Mouse (Mus musculus) frontal cortex, adult (tissue): ENCODE measurements around the gene Sv2b.
"Not testable (repeated sequence)": the region's sequence is repeated elsewhere in the genome, so short reads cannot be mapped to it uniquely, and the experiment has no call there.

Experiments
- ATAC-seq: cut with Nextera tagmentation; 2 replicates; pipeline ENCODE4 v1.9.2; 2017; ENCODE audit warnings: mild to moderate bottlenecking, moderate library complexity, mixed read lengths; ENCODE audit not compliant: low TSS enrichment

Gene Sv2b

DNA sequence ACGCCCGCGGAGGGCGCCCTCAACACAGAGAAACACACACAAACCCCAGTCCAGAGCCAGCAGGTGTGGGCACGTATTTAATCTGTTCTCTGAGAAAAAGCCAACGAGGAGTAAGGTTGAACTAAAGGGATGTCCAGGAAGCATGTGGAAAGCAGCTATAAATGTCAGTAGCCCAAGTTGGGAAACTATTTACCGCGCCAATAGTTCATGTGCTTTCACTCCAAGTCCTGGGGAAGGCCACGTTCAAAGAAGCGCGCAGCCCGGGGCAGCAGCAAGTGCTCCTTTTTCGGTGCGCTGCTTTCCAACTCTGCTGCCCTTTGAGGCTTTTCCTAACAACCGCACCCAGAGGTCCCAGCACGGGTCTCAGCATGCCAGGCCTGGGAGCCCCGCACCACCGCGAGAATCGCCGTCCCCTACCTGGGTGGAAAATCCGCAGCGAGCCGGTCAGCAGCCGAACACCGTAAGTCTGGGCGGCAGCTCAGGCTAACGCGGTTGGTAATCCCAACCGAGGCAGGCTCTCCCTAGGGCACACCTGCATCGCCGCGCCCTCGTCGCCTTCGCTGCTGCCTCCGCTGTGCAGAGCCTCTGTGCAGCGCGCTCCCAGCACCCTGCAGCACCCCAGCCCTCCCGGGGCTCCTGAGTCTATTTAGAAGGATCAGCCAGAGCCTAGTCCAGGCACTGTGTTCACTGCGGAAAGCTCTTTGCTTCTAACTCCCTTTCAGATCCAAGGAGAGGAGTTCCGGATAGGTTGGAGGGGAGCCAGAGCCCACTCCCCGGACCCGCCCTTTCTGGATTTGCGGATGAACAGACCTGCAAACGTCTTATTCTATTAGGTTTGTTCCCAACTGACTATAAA is at the start of gene Sv2b:
Sv2b (minus strand) TSS at position 806 of the 856 bp plus-strand sequence.
- peak; percentile 67 for ATAC-seq

DNA sequence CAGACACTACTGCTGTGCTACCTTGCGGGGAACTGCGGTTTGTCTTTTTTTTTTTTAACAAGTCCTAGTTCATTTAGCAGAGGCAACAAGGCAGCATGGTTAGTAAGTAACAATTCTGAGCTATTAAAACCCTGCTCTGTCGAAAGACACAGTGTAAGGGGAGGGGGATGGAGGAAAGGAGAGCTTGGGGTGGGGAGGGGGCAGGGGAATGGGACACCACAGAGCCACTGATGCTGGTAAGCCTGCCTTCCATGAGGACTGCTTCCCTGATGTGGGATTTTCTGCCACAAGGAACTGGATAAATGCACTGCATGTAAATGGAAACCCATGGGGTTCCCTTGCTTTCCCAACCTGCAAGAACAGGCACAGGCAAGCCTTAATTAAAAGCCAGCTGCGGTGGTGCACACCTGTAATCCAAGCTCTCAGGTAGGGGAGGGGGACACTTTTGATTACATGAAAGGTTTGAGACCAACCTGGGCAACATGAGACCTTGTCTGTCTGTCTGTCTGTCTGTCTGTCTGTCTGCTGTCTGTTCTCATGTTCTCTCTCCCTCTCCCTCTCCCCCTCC is 49.3 kb upstream of the Sv2b start:
- ATAC-seq = no peak

DNA sequence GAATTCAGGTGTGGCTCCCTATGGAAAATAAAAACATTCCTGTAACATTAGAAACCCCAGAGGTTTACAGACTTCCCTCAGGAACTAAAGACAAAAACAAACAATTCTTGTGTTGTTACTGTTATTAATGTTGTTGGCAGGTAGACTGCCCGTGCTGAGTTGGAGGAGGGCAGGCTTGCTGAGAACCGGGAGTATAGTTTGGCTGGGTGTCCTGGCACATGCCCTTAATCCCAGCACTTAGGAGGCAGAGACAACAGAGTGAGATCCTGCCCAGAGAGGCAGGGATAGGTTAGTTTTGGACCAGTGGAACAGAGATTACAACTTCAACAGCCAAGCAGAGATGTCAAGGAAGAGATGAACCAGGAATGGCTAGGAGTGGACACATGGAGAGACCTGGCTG is 46.5 kb upstream of the Sv2b start:
- no peak for ATAC-seq

DNA sequence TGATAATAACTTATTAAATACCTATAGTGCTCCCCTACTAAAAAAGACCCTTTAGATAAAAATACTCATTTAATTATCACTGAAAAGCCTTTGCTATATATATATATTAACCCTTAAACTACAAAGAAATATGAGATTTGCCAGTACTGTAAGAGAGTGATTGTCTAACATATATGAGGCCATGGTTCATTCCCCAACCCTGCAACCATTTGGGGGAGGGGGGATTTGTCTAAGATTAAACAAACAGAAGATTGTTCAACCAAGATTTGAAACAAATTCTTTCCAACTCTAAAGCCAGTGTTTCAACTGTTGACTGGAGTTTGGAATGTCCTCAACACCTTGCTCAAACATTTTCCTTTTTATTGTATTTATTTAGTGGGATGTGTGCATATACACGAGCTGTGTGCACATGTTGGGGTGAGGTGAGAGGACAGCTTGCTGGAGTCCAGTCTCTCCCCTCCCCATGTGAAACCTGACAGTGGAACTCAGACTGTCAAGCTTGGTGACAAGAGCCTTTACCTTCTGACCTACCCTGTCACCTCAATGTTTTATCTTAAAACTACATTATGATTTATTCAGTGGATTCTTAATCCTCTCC is 43.8 kb upstream of the Sv2b start:
- no peak for ATAC-seq

DNA sequence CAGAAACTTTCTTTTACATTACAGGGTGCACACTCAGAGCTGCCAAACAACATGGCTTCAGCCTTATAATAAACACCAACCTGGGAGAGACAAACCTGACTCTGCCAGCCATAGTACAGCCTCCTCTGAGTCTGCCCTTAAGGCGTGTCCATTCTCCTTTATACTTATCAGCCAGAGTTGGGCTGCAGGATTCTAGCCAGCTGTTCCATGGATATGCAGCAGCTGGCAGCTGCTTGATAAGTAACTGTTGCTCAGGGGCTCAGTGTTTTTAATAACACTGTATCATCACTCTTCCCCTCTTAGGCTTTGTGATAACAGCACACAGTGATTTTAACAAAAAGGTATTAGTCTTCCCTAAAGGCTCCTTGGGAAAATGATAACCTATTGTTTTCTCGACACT is 41.1 kb upstream of the Sv2b start:
- no peak for ATAC-seq

DNA sequence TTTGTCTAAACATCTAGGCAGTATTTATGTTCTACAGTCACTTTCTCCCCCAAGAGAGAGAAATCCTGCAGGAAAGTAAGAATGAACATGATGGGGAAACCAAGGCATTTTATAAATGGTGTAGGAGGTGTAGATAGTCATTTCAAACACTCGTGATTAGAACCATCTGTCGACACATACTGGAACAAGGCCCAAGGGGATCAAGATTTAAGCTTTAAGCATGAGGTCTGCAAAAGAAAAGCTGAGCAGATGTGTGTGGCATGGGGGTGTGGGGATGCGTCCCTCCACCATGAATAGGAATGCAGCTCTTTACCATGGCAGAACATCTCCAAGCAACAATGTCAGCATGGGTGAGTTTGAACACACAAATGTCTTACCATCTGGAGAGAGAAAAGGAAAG is 23.2 kb upstream of the Sv2b start:
- peak; percentile 55 for ATAC-seq

DNA sequence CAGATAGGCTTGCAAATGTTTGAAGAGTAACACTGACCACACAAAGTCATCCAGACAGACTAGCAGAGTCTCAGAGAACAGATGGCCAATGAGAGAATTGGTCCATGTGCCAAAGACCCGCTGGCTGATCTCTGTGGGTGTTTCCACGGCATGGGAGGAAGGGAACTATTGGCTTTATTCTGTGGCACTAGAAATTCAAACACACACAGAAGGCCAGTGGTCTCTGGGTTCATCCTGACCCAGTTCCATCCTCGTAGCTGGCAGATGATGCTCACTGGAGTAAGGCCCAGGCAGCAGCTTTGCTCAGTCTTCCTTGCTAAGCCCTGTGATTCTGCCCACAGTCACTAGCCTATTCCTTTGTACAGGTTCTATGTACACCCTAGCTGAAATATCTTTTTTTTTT is 20.7 kb upstream of the Sv2b start:
- peak; percentile 56 for ATAC-seq

DNA sequence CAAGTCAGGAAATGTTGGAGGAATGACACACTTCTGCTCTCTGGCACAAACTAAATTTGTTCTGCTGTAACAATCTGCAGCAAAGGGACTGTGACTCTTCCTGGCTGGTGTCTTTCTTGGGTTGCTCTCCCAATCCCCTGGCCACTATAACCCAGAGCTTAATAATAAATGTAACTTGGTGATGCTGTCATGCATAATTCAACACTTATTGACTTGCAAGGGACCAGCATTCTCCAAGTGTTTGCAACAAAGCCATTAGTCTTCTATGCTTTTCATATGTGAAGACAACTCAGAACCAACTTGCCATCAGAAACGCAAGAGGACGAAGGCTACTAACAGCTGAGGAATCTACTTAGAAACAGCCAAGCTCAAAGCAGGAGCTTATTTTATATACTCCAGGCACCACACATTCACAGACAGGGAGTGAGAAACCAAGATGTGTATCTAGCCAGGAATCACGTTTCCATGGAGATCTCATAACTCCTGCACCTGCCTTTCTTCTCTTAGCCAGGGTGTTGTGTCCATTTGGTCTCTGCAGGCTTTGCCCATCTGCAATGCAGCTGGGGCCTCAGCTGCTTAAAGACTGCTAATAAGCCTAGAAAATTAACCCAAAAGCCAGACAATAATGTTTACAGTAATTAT is 19.8 kb upstream of the Sv2b start:
- ATAC-seq = peak; percentile 93

DNA sequence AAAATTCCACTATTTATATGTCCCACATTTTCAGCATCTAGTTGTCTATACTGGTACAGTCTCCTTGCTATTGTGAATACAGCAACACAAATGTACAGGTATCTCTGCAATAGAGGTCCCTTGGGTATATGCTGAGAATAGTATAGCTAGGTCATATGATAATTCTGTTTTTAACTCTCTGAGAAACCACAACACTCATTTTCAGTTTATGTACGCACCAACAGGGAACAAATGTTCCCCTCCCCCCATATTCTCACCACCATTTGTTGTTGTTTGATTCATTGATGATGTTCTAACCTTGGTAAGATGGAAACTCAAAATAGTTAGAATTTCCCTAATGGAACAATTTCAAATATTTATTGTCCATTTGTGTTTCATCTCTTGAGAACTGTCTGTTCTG is 16.2 kb upstream of the Sv2b start:
- ATAC-seq = no peak

DNA sequence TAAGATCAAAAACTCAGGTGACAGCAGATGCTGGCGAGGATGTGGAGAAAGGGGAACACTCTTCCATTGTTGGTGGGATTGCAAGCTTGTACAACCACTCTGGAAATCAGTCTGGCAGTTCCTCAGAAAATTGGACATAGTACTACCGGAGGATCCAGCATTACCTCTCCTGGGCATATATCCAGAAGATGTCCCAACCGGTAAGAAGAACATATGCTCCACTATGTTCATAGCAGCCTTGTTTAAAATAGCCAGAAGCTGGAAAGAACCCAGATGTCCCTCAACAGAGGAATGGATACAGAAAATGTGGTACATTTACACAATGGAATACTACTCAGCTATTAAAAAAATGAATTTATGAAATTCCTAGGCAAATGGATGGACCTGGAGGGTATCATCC is 13.7 kb upstream of the Sv2b start:
- not testable (repeated sequence) for ATAC-seq

DNA sequence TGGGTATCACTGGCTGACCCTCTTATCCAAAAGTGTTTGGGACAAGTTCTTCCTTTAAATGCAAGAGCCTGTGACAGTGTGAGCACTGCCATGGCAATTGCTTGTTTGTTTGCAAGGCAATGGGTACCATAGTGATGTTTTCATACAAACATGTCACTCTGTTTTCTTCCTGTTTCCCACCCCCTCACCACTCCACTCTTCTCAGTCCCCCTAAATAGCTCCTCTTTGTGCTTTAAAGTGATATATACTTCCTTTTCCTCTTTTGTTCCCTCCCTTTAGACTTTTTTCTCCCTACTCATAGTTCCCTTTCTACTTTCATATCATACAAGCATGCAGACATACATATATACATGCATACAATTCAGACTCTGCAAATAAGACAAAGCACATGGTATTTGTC is 10.9 kb upstream of the Sv2b start:
- ATAC-seq = no peak

DNA sequence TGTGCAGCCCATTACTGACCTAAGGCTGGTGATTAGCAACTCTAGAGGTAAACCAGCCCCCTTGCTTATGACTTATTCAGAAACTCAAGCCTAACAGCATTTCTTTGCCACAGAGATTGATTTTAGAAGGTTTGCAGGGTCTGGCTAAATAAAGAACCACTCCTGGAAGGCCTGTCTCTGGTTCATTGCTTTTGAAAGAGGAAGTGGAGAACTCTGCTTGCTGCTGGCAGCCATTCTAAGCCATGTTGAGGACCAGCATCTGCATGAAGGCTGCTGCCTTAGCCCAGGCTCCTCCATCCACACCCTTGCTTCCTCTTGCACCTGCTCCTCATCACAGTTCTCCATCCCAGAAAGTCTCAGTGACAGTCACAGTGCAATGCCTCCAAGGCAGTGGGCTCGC is 9.3 kb upstream of the Sv2b start:
- no peak for ATAC-seq

DNA sequence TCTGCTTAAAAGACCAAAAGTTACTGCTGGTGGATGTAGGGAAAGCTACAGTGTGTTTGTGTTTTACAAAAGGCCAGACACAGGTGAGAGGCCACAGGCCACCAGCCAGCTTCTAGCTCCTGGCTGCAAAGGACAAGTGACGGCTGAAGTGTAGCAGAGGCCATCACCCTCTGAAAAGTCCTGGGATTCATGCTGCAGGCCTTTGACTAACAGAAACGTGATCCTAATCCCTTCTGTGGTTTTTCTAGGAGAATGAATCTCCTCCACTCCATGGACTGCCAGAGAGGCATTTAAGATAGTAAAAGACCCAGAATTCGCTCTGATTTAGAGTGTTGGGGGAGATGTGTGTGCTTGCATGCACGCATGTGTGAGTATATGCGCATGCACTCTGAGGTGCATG is 5.8 kb upstream of the Sv2b start:
- no peak for ATAC-seq

DNA sequence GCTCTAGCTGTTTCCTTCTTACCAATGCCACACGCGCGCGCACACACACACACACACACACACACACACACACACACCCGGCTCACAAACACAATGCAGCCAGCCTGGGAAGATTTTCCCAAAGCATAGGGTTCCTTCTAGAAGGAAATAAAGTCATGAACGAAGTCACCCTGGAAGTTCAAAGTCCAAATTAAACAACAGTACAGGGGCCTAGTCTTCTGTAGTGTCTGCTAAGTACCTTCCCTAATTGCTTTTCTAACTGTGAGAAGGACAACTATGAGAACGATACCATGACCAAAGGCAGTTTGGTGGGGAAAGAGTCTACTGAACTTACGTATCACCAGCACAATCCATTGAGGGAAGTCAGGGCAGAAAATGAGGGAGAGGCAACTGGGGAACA is 508 bp upstream of the Sv2b start:
- ATAC-seq = no peak

DNA sequence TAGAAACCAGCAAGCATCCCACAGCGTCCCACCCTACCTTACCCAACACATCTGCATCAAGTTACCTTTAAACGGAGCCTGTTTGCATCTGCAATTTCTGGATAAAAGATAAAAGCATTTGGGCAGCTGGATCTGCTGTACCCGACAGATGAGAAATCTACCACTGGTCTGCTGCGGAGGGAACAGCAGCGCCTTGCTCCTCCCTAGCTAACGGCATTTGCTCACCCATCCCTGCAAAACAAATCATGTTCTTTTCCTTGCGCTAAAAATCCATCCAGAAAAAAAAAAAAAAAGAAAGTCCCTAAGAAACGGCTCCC is 964 bp downstream of the Sv2b start:
- peak; percentile 41; the same call in 1 of the 2 replicates for ATAC-seq

DNA sequence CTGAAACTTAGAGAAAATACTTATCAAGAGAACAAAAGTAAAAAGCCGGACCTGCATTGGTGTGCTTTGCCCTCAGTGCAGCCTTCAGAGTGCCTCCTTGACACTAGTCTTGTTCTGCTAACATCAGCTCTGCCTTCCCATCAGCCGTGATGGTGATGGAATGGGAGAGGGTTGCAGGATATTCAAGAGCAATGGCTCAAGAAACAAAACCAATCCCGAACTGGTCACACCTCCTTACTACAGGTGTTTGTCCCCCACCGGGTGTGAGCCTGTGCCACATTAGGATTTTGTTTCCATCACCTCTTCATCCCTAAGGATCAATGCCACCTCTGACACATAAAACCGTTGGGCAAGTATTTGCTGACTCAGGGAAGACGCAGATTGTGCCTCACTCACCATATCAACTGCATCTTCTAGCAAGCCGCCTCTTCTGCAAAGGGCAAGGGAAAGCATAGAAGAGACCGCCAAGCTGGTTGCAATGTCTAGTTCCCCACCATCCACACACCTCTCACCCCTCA is 1.4 kb downstream of the Sv2b start:
- no peak for ATAC-seq

DNA sequence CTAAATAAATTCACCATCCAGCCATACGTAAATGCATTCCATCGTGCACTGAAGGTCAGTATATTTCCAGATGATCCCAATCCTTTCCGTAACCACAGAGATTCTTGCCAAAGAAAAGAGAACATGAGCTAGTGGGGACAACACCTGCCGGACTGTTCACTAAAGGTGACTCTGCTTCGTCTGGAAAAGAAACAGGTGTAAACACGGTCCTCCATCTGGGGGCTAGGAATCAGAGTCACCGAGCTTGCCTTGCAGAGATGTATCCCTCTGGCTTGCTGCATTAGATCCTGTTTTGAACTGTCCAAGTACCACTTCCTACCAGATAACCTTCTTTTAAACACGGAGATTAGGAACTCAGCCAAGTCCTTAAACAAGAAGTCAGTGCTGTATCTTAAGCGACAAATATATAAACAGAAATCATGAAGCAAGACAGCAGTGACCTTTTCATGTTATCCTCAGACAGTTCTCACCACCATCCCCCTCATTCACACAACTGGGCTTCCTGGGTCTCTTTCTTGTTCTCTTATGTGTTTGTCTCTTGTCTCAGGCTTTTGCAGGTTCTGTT is 3.1 kb downstream of the Sv2b start:
- no peak for ATAC-seq

DNA sequence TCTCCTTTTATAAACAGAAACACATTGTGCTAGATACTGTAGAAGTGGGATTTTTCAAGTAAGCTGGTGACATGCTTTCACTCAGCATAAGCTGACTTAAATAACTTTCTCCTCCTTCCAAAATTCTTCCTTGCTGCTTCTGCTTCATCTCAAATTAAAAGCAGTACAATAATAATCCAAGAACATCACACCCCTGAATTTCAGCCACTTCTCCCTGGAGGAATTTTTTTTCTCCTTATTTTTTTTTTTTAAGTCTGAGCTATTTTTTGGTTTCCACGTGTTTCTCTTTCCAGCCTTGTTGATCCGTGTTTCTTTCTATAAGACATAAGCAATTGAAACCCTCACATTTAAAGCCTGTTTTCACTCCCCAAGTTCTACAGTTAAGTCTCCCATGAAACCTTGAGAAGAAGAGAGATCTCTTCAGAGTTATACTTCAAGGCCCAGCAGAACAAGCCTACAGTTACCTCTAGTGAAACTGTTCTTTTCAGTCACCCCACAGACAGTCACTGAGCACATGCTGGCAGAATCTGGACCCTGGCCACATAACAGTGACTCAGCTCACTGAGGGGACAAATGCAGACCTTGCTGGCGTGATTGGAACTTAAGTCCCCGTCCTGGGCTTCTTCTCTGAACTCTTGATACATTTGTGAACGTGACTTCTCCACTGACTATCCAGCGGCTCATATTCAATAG is 6.4 kb downstream of the Sv2b start:
- ATAC-seq = peak; percentile 64

DNA sequence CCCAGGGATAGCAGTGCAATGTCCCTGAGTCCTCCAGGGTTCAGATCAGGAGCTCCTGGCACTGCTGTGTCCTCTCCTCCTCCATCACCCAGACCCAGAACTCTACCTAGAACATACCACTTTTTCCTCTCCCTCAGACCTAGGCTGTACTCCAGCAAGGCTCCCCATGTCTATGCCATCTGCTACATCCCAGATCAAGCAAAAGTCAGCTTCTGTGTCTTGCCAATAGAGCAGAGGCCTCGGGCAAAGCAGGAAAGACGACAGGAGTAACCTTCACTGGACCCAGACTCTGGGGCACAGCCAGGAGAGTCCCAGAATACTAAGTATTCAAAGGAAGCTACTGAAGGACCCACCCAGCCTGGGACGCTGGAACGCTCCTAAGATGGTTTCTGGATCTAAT is 9.8 kb downstream of the Sv2b start:
- ATAC-seq = no peak

DNA sequence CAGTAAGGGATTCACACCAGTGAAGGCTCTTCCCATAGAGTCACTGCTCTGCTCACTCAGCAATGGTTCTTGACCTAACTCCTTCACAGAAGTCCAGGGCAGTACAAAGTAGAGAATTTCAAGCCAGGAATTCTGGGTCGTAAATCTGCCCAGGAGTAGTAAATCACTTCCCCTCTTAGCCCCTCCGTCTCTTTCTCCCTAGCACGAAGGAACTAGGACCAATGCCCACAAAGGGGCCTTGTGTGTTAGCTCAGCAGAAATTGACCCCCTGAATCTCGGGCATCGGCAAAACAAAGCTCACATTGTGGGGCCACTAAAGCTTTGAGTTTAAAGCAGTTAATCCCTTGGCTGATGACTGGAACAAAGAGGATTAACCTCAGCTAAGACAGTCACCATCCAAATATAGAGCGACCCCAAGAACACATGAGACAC is 12.4 kb downstream of the Sv2b start:
- no peak for ATAC-seq

DNA sequence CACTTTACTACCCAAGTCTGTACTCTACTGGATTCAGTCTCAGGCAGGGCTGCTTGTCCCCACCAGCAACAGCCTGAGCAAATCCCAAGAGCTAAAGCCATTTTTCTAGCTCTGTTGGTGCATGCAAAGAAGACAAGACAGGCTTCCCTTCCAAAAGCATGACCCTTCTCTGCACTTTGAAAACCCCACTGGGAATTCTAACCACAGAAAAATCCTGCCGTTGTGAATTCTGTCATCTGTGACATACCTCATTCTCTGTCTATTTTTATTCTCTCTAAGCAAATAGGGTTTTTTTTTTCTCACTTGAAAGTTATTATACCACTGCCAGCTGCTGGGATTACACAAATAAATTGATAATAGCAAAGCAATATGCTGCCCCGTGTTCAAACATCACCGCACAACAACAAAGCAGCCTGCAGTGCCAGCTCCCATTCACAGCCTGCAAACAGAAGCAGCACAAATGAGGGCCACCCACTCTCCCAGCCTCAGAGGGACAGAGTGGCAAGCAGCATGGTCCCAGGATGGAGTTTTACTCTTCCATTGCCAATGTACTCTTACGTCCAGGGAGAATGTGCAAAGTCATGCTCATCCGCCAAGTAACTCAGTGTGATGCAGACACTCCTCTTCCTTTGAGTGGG is 13.7 kb downstream of the Sv2b start:
- ATAC-seq = peak; percentile 63
